Mouse (Mus musculus): ENCODE results near the gene Gm17349.

Gm17349 gene

DNA sequence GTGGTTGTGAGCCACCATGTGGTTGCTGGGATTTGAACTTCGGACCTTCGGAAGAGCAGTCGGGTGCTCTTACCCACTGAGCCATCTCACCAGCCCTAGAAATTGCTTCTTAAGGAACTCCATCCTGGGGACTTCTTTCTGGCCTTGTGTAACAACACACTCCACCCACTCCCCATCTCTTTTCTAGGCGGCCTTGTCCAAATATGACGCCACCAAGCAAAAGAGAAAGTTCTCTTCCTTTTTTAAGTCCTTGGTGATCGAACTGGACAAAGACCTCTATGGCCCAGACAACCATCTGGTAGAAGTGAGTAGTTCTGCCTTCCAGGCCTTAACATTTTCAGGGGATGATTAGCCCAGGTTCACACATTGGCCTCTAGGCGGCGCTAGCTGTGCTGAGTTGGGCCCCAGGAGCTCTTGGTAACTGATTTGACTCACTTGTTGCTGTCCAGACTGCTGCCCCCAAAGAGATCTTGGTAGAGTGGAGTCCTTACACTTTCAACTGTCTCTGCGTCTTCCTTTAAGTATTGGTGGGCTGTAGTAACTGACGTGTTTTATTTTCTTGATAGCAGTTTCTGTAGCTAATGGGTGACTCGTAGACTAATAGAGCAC, at the start of gene Gm17349:
Gene Gm17349 (minus strand): TSS at position 51 of the 609 bp plus-strand sequence.
- in situ Hi-C loops (cut with MseI, MboI): no loop called here

DNA sequence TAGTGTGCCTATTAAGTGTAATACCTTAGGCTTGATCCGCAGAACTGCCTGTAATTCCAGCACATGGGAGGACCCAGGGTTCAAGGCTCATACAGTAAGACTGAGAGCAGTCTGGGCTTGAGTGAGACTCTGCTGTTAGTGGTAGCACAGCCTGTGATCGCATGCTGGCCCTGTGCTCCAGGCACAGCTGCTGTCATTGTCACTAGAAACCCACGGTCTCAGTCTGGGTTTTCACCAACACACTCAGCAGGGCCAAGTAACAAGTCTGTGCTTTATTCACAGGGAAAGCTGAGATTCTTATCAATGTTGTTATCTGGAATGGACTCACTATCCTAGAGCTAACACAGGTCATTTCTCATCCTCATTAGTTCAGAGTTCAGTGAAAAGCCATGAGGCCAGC, 48.9 kb upstream of the Gm17349 start:
- in situ Hi-C loops (cut with MseI, MboI): no loop called here

DNA sequence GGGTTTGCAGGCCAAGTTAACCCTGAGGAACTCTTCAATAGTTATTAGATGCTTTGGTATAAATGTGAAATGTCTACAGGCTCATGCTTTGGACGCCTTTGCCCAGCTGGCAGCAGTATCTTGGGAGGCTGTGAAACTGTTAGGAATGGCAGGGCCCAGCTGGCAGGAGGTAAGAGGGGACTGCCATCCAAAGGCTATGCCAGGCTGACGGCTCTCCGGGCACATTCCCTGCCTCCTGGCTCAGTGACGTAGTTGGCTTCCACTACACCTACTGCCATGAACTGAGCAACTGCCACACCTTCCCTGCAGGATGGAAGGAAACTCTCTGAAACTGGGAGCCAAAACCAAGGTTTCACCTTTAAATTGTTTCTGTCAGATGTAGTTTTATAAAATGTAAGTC, 34.9 kb upstream of the Gm17349 start:
- in situ Hi-C loops (cut with MseI, MboI): no loop called here

DNA sequence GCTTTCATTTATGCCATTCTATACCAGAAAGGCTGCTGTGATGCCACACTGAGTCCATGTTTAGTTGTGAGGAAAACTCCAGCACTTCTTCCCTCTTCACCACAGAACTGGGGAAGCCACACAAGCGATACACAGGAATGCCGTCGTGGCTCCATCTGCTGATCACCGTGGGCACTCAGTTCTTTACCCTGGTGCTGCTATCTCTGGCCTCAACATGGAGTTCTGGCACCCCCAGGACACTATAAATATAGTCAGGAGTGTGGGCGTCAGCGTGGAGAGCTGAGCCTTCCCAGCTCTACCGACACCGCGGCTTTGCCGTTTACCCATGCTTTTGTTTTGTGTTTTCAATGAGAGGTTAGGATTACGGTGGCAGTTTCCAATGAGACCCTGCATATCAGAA, 31.4 kb upstream of the Gm17349 start:
- in situ Hi-C loops (cut with MseI, MboI): no loop called here

DNA sequence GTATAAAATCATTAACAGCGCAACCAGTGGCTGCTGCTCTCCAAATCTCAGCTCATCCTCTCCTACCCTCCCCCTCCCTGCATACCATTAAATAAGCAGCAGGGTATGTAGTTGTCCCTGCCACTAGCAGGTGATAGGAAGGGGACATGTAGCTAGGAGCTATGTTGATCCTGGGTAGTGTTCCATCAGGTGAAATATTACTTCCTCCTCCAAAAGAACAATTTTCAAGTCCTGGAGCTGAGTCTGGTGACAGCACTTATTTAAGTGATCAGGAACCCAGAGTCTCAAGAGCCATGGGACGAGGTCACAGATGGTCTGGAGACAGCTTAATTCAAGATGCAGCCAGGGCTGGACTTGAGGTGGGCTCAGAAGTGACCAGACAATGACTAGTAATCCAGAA, 30.3 kb upstream of the Gm17349 start:
- in situ Hi-C loops (cut with MseI, MboI): no loop called here

DNA sequence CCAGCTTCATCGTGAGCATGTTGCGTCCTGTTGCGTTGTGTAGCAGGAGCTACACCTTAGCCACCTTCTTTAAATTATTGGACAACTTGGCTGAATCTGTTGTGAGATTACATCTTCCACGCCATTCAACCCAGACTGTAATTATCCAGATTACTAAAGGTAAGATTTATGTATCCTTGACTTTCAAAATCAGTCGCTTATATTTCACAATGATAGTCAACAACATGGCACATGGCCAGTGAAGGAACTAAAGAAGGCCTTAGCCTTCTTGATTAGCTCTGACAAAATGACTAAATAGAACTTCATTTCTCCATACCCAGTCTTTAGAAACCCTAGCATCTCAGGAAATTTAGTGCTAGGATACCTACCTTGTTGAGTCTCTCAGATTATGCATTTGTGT, 27.9 kb upstream of the Gm17349 start:
- in situ Hi-C loops (cut with MseI, MboI): no loop called here

DNA sequence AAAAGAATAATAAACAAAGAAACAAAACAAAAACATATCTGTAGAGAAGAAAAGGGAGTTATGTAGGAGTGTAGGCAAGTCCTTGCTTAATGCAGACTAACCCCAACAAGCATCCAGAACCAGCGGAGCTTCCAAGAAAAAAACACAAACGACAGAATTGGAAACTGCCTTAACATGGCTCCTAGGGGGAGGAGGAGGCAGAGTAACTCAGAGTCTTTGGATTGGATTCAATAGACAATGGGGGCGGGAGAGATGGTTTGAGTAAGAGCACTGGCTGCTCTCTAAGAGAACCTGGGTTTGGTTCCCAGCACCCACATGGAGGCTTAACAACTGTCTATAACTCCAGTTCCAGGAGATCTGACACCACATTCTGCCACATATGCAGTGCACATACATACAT, 26.4 kb upstream of the Gm17349 start:
- in situ Hi-C loops (cut with MseI, MboI): no loop called here

DNA sequence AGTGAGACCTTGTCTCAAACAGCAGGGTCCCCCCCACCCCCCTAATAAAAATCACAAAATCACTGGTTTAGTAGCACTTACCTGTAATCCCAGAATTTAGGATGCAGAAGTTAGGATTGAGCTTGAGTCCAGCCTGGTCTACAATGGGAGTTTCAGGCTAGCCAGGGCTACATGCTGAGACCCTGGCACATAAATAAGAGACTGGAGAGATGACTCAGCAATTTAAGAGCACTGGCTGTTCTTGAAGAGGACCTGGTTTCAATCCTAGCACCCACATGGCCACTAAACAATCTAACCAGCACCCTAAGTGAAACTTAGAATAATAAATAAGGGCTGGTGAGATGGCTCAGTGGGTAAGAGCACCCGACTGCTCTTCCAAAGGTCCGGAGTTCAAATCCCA, 25.9 kb upstream of the Gm17349 start:
- in situ Hi-C loops (cut with MseI, MboI): no loop called here

DNA sequence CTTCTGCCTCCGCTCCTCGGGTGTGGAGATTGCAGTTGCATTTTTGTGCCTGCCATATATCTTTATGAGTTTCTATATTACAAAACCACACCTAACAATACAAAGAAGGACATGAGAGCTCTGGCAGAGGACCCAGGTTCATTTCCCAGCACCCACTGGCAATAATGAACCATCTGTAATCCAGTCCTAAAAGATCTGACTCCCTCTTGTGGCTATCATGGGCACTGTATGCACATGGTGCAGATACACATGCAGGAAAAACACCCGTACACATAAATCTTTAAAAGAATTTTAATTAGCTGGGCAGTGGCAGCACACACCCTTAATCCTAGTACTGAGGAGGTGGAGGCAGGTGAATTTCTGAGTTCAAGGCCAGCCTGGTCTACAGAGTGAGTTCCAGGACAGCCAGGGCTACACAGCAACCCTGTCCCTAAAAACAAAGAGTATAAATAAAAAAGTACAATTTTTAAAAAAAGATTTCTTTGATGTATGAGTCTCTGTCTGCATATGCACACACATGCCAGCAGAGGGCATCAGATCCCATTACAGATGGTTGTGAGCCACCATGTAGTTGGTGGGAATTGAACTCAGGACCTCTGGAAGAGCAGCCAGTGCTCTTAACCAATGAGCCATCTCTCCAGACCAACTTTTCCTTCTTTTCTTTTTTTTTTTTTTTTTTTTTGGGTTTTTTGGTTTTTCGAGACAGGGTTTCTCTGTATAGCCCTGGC, 23.9 kb upstream of the Gm17349 start:
- in situ Hi-C loops (cut with MseI, MboI): loop anchor here in 1 of 2 experiments (10.0 kb wide), 1 partner anchor 46 kb away; the partner anchor contains the start of gene Cers5

DNA sequence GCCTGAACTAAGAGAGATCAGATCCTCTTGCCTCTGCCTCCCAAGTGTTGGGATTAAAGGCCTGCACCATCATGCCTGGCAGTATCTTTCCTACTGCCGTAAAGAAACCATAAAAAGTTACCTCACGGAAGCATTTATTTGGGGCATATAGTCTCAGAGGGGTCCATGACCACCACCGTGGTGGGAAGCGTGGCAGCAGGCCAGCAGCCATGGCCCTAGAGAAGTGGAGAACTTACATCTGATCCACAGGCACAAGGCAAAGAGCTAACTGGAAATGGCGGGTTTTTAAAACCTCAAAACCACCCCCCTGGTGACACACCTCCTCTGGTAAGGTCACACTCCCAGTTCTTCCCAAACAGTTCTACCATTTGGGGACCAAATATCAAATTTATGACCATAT, 22.9 kb upstream of the Gm17349 start:
- in situ Hi-C loops (cut with MseI, MboI): loop anchor here in 1 of 2 experiments (10.0 kb wide), 1 partner anchor 47 kb away; the partner anchor contains the start of gene Cers5

DNA sequence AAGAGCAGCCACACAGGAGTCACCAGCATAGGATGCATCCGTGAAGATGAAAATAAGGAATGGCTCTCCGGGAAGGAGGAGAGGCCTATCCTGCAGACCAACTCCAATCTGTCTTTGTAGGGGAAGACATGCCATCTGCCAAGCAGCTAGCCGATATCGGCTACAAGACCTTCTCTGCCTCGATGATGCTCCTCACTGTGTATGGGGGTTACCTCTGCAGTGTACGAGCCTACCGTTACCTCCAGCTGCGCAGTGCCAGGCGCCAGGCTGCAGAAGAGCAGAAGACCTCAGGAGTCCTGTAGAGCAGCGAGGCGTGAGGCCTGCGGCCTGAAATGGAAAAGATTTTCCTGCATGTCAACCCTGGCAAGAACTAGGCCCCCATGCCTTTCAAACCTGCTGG, 22.2 kb upstream of the Gm17349 start:
- in situ Hi-C loops (cut with MseI, MboI): loop anchor here in 1 of 2 experiments (10.0 kb wide), 1 partner anchor 47 kb away; the partner anchor contains the start of gene Cers5

DNA sequence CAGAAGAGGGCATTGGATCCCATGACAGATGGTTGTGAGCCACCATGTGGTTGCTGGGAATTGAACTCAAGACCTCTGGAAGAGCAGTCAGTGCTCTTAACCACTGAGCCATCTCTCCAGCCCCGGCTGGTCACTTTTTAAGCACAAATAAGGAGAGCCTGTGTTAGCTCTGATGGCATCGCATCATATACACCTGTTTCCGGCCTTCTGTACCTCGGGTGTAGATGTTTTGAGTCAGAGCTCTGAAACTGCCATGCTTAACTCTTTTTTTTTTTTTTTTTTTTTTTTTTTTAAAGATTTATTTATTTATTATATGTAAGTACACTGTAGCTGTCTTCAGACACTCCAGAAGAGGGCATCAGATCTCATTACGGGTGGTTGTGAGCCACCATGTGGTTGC, 21.7 kb upstream of the Gm17349 start:
- in situ Hi-C loops (cut with MseI, MboI): loop anchor here in 1 of 2 experiments (10.0 kb wide), 1 partner anchor 48 kb away; the partner anchor contains the start of gene Cers5

DNA sequence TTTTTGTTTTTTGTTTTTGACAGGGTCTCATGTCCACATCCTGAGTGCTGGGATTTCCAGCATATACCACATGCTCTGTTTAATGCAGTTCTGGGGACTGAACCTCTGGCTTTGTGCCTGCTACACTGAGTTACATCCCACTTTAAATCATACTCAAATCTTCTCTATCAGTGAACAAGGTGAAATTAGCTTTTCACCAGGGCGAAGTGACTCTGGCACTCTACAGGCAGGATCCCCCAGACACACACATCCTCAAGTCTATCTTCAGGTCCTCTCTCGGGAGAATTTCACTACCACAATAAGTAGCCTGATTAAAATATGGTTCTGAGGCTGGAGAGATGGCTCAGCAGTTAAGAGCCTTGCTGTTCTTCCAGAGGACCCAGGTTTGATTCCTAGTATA, 21.3 kb upstream of the Gm17349 start:
- in situ Hi-C loops (cut with MseI, MboI): loop anchor here in 1 of 2 experiments (10.0 kb wide), 1 partner anchor 48 kb away; the partner anchor contains the start of gene Cers5

DNA sequence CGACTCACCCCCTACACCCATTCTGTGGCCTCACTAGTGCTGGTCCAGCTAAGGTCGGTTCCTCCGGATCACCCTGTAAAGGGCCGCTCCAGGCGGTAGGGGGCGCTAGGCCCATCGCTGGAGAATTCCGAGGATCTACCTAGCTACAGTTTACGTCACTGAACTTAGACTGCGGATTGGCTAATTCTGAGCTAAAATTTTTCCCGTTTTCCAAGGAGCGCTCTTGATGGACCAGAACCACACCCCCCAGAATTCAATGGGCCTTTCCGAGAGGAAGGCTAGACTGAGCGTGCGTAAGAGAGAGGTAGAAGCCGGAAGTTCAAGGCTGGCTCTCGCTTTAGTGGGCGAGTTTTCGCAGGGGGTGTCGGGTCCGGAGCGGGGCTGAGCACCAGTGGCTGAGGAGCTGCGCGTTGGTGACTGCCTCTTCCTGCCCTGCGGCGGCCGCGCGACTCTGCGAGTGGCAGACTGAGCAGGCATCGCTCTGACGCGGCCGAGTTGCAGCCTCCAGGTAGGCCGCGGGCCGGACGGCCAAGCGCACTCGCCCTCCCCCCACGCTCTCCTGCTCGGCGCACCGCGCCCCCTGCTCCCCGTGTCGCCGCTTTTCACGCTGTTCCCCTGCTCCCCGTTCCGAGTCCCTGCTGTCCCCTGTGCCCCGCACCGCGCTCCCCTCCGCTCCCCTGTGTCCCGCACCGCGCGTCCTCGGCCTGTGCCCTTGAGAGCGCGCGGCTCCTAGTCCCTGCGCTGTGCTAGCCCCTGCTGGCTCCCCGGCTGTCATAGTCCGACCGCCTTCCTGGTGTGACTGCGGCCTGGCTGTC, 20.3 kb upstream of the Gm17349 start, which contains the start of gene Cox14:
Gene Cox14 (plus strand): TSS at position 278 of the 815 bp plus-strand sequence.
- in situ Hi-C loops (cut with MseI, MboI): loop anchor here in 1 of 2 experiments (10.0 kb wide), 1 partner anchor 49 kb away; the partner anchor contains the start of gene Cers5

DNA sequence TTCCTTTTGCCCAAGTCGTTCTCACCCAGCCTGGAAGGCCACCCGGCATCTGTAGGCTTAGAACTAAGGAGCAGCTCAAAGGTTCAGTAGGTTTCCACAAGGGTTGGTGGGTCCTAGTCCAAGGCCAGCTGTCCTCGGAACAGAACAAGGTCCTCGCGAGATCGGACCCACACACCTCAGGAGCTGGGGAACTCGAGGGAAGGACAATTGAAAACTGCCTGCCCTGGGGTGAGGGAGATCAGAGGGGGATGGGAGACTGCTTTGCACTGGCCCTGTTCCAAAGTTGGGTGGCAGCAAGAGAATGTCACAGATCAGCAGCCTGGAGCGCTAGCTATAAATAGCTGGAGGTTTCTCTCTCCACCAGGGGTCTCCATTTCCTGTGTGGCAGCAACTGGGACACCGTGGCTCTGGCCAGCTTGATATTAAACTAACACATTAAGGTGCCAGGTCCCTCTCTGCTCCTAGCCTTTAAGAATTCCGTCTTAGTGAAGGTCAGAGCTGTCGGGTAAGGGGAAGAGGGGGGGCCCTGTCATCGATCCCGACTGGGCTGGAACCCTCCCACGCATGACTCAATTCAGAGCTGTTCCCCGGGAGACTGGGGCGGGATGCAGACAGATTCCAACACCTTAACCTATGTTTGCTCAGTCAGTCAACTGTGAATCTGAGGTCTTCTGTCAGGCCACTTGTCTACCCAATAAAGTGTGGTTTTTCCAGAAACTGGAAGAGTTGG, 19.2 kb upstream of the Gm17349 start:
- in situ Hi-C loops (cut with MseI, MboI): loop anchor here in 1 of 2 experiments (10.0 kb wide), 1 partner anchor 50 kb away; the partner anchor contains the start of gene Cers5

DNA sequence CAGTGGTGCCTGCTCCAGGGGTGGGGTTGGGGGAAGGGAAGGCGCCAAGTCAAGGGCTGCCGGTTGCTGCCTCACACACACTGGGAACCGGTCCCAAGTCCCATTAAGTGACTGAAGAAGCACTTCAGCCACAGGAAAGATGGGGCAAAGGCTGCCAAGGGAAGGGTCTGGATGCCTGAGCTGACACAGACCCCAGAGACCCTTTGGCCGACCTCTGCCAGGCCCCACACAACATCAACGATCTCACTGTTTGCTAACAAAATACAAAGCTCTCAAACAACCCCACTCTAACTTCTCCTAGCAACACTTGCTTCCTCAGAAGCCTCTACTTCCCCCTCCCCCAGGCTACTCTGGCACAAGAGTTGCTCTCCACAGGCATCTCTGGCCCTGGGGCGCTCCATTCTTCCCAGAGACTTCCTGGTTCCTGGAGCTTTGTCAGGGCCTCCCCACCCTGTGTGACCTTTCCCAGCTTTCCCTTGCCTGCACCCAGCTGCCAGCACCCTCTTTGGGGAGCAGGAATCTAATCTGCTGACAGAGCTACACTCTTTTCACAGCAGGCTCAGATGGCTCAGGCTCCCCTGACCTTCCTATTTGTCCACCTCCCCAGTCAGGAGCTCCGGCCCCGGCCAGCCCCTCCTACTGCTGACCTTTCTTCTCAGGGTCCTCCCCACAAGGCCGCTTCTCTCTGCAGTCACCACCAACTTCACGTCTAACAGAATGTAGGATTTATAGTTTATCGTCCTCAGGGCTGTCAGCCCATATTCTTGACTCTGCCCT, 18.4 kb upstream of the Gm17349 start:
- in situ Hi-C loops (cut with MseI, MboI): loop anchor here in 1 of 2 experiments (10.0 kb wide), 1 partner anchor 51 kb away; the partner anchor contains the start of gene Cers5

DNA sequence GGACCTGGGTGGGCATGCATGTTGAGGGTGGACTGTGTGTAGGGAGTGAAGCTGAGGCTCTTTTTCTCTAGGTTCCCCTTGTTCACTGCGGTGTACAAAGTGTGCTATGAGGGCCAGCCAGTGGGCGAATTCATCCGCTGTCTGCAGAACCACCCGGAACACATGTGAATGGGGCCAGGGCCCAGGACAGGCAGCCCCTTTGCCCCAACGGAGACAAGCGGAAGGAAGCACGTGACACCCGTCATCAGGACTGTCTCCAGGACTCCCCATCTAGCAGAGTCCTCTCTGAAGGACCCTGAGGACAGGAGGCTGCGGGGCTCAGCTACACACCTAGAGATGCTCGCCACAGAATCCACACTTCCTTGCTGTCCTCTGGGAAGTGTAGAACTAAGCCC, 17.8 kb upstream of the Gm17349 start:
- in situ Hi-C loops (cut with MseI, MboI): loop anchor here in 1 of 2 experiments (10.0 kb wide), 1 partner anchor 52 kb away; the partner anchor contains the start of gene Cers5

DNA sequence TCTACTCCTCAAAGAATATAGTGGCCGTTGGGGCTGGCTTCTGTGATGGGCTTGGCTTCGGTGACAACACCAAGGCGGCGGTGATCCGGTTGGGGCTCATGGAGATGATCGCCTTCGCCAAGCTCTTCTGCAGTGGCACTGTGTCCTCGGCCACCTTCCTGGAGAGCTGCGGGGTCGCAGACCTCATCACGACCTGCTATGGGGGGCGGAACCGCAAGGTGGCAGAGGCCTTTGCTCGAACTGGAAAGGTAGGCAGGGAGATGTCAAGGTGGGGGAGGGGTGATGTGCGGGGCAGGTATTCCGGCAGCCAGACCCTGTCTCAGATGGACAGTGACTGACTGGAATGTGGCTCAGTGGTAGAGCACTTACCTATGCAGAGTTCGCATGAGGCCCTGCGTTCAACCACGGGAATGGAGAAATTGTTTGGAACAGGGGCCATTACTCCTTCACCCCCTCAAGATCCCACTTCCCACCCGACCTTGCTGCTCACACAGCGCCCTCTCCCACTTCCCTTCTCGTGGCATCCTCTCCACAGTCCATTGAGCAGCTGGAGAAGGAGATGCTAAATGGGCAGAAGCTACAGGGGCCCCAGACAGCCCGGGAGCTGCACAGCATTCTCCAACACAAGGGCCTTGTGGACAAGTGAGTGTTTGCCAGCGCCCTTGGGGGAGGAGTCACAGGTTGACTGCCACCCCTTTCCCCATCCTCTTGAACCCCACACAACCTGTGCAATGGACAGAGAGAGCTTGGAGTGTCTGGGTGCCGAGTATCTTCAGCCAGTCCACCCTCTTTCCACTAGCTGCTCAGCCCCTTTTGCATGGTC, 16.8 kb upstream of the Gm17349 start:
- in situ Hi-C loops (cut with MseI, MboI): loop anchor here in 1 of 2 experiments (10.0 kb wide), 1 partner anchor 53 kb away; the partner anchor contains the start of gene Cers5

DNA sequence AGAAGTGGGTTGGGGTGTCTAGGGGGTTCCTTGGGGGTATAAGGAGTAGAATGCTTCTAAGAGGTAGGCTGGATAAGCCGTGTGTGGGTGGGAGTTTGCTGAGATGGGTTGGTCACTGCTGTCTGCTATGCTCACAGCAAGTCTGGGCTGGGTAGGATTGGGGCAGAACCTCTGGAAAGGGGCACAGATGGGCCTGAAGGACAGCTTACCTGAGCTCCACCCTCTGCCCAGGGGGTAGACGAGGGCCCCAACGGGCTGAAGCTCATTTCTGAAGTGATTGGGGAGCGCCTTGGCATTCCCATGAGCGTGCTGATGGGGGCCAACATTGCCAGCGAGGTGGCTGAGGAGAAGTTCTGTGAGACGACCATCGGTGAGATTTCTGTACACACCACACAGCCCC, 14.6 kb upstream of the Gm17349 start:
- in situ Hi-C loops (cut with MseI, MboI): loop anchor here in 1 of 2 experiments (10.0 kb wide), 1 partner anchor 55 kb away; the partner anchor contains the start of gene Cers5
